Mouse (Mus musculus) mouse embryonic stem cell (cell line): ENCODE data around the gene Eml2.

Experiments used
- in situ Hi-C, 2 experiments: fragments of 300-500 bp; cut with MboI; formaldehyde crosslinking; loops; 1 replicate in 1 of 2; 3 replicates in 1 of 2; pipeline ENCODE4 v1.14.3; 2019 to 2020; ENCODE audit warnings: low sequenced_read_pairs in 2 of 2, low pct_unique_long_range_greater_than_20kb in 1 of 2, mixed read lengths in 1 of 2; ENCODE audit not compliant: unreplicated experiment in 1 of 2

The Eml2 gene

GRCm38 (mm10) chr7:19159411-19159810 lies 16.8 kb upstream of the Eml2 start:
- in situ Hi-C loops, result no loop called here

- in situ Hi-C loops, result no loop called here
Observed at GRCm38 (mm10) chr7:19160115-19160514, 16.1 kb upstream of the Eml2 start.

GRCm38 (mm10) chr7:19162928-19163327 lies 13.3 kb upstream of the Eml2 start:
- in situ Hi-C loops, result no loop called here

GRCm38 (mm10) chr7:19163752-19164151 lies 12.5 kb upstream of the Eml2 start:
- in situ Hi-C loops, result no loop called here

GRCm38 (mm10) chr7:19164189-19164588 lies 12.0 kb upstream of the Eml2 start:
- in situ Hi-C loops, result no loop called here

- in situ Hi-C loops, result no loop called here
Observed at GRCm38 (mm10) chr7:19164978-19165377, 11.2 kb upstream of the Eml2 start.

GRCm38 (mm10) chr7:19165656-19166423 lies 10.4 kb upstream of the Eml2 start, which contains the start of gene Gipr:
Gene Gipr, minus strand, starts transcription at chr7:19166127.
- in situ Hi-C loops, result no loop called here

GRCm38 (mm10) chr7:19166990-19167389 lies 9.2 kb upstream of the Eml2 start:
- in situ Hi-C loops, result no loop called here

- in situ Hi-C loops, result no loop called here
Observed at GRCm38 (mm10) chr7:19169506-19169905, 6.7 kb upstream of the Eml2 start.

- in situ Hi-C loops, result no loop called here
Observed at GRCm38 (mm10) chr7:19170142-19170541, 6.1 kb upstream of the Eml2 start.

GRCm38 (mm10) chr7:19171831-19172230 lies 4.4 kb upstream of the Eml2 start:
- in situ Hi-C loops, result no loop called here

GRCm38 (mm10) chr7:19172874-19173273 lies 3.3 kb upstream of the Eml2 start:
- in situ Hi-C loops, result no loop called here

GRCm38 (mm10) chr7:19176516-19176947 lies 311 bp downstream of the Eml2 start:
- in situ Hi-C loops, result no loop called here

- in situ Hi-C loops, result no loop called here
Observed at GRCm38 (mm10) chr7:19177216-19177615, 995 bp downstream of the Eml2 start.

- in situ Hi-C loops, result no loop called here
Observed at GRCm38 (mm10) chr7:19178035-19178434, 1.8 kb downstream of the Eml2 start.

- in situ Hi-C loops, result no loop called here
Observed at GRCm38 (mm10) chr7:19178443-19179092, 2.3 kb downstream of the Eml2 start.

- in situ Hi-C loops, result no loop called here
Observed at GRCm38 (mm10) chr7:19179173-19179572, 3.0 kb downstream of the Eml2 start.

GRCm38 (mm10) chr7:19179936-19180335 lies 3.7 kb downstream of the Eml2 start:
- in situ Hi-C loops, result loop anchor here in 1 of 2 experiments (5.0 kb wide), 1 partner anchor 37 kb away; no protein-coding TSS in a partner anchor

GRCm38 (mm10) chr7:19180862-19181429 lies 4.7 kb downstream of the Eml2 start:
- in situ Hi-C loops, result loop anchor here in 1 of 2 experiments (5.0 kb wide), 1 partner anchor 36 kb away; no protein-coding TSS in a partner anchor
